Mouse (Mus musculus) C2C12 (cell line): ENCODE data around the gene Kalrn. TPM values are rescaled to one million over a fixed set of nuclear protein-coding genes. Genes with fewer than 3 reads are reported as not detected.

Experiments used
- H3K27me3 ChIP-seq: one replicate; pipeline ENCODE4 v1.6.1; 2011; ENCODE audit not compliant: control insufficient read depth, insufficient read depth, insufficient read length
- H3K36me3 ChIP-seq: one replicate; pipeline ENCODE4 v1.6.1; 2011; ENCODE audit not compliant: control insufficient read depth, insufficient read depth
- H3K4me3 ChIP-seq: one replicate; pipeline ENCODE4 v1.5.1; 2011; ENCODE audit warnings: mild to moderate bottlenecking, control low read depth; ENCODE audit not compliant: poor library complexity, insufficient read depth, severe bottlenecking
- H3K79me2 ChIP-seq: one replicate; pipeline ENCODE4 v1.6.1; 2011; ENCODE audit not compliant: control insufficient read depth, insufficient read depth
- H3K79me3 ChIP-seq: one replicate; pipeline ENCODE4 v1.6.1; 2011; ENCODE audit warnings: low read depth, control low read depth
- H3ac ChIP-seq: one replicate; pipeline ENCODE3; 2011; ENCODE audit warnings: low read depth; ENCODE audit not compliant: control insufficient read depth, insufficient read length
- CEBPB ChIP-seq: IDR thresholded peaks from one replicate; pipeline ENCODE4 v1.6.1; 2011; ENCODE audit warnings: low read depth, mild to moderate bottlenecking, control low read depth, moderate library complexity
- CTCF ChIP-seq: IDR thresholded peaks from one replicate; pipeline ENCODE4 v1.5.1; 2011; ENCODE audit not compliant: control insufficient read depth, insufficient read depth, insufficient read length
- FOSL1 ChIP-seq: IDR thresholded peaks from one replicate; pipeline ENCODE4 v1.8.0; 2011; ENCODE audit warnings: mild to moderate bottlenecking, low read length; ENCODE audit not compliant: poor library complexity, insufficient read depth, severe bottlenecking
- MAX ChIP-seq: IDR thresholded peaks from one replicate; pipeline ENCODE4 v1.6.1; 2011; ENCODE audit warnings: mild to moderate bottlenecking, control low read depth
- MYOD1 ChIP-seq: IDR thresholded peaks from one replicate; pipeline ENCODE4 v1.6.1; 2011; ENCODE audit warnings: low read depth; ENCODE audit not compliant: control insufficient read depth, insufficient read length
- MYOG ChIP-seq: IDR thresholded peaks from one replicate; pipeline ENCODE4 v1.6.1; 2011; ENCODE audit not compliant: control insufficient read depth, insufficient read length; ENCODE audit errors: extremely low read depth
- USF1 ChIP-seq: IDR thresholded peaks from one replicate; pipeline ENCODE4 v1.6.1; 2011; ENCODE audit warnings: low read depth, mild to moderate bottlenecking, control low read depth, moderate library complexity
- polyA plus RNA-seq: library from polyadenylated mRNA; unstranded; fragments of >200 nt; fragmentation: generic; extraction: Trizol; gene quantifications from one replicate; pipeline ENCODE4 v1.2.1, GENCODE M21; 2012; ENCODE audit warnings: missing spikeins

Gene Kalrn
- polyA plus RNA-seq, 1 experiment: 8.6 TPM

DNA sequence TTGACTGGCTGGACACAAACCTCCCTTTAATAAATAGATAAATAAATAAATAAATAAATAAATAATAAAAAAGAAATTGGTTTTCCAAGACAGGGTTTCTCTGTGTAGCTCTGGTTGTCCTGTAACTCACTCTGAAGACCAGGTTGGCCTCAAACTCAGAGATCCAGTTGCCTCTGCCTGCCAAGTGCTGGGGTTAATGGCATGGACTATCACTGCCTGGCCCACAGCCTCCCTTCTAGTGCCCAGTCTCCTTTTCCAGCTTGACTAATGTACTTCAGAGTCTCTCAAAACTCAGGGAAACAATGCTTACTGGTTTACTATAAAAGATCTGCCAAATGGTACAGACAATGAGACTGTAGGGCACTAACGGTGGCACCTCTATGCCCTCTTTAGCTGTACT is 511.7 kb downstream of the Kalrn start:
- no peak for TF ChIP-seq CEBPB
- Histone ChIP-seq H3K79me3 (no peaks in the 10 kb centered on the region), H3K79me2 (no peaks in the 10 kb centered on the region), H3K36me3 (no peaks in the 10 kb centered on the region), H3ac (no peak overlapping the region), H3K27me3 (no peaks in the 10 kb centered on the region), H3K4me3 (no peak overlapping the region)

- H3K79me2 ChIP-seq: no peaks in the 10 kb centered on the region
- TF ChIP-seq MYOG (no peak), USF1 (no peak), MYOD1 (no peak), CTCF (no peak), CEBPB (no peak), FOSL1 (no peak), MAX (no peak)
- no peak overlapping the region for H3K4me3 ChIP-seq
- H3K36me3 ChIP-seq: no peaks in the 10 kb centered on the region
- no peaks in the 10 kb centered on the region for H3K79me3 ChIP-seq
- H3K27me3 ChIP-seq: no peaks in the 10 kb centered on the region
- H3ac ChIP-seq: no peak overlapping the region
Measured at GRCm38 (mm10) chr16:34058611-34059010, 514.7 kb downstream of the Kalrn start.

GRCm38 (mm10) chr16:34057464-34057863 is 515.9 kb downstream of the Kalrn start:
- TF ChIP-seq CEBPB: no peak
- TF ChIP-seq FOSL1: no peak
- no peak for TF ChIP-seq USF1
- TF ChIP-seq MYOG: no peak
- TF ChIP-seq MYOD1: no peak
- TF ChIP-seq CTCF: no peak
- TF ChIP-seq MAX: no peak
- H3K79me3 ChIP-seq: no peaks in the 10 kb centered on the region
- no peaks in the 10 kb centered on the region for H3K36me3 ChIP-seq
- no peak overlapping the region for H3K4me3 ChIP-seq
- no peaks in the 10 kb centered on the region for H3K79me2 ChIP-seq
- H3K27me3 ChIP-seq: no peaks in the 10 kb centered on the region
- H3ac ChIP-seq: no peak overlapping the region

GRCm38 (mm10) chr16:34056418-34057111 is 516.8 kb downstream of the Kalrn start:
- no peaks in the 10 kb centered on the region for H3K27me3 ChIP-seq
- H3K79me3 ChIP-seq: no peaks in the 10 kb centered on the region
- H3K79me2 ChIP-seq: no peaks in the 10 kb centered on the region
- H3K36me3 ChIP-seq: no peaks in the 10 kb centered on the region
- H3K4me3 ChIP-seq: no peak overlapping the region
- H3ac ChIP-seq: no peak overlapping the region
- no peak for TF ChIP-seq USF1
- no peak for TF ChIP-seq MYOG
- TF ChIP-seq CEBPB: no peak
- TF ChIP-seq MYOD1: no peak

DNA sequence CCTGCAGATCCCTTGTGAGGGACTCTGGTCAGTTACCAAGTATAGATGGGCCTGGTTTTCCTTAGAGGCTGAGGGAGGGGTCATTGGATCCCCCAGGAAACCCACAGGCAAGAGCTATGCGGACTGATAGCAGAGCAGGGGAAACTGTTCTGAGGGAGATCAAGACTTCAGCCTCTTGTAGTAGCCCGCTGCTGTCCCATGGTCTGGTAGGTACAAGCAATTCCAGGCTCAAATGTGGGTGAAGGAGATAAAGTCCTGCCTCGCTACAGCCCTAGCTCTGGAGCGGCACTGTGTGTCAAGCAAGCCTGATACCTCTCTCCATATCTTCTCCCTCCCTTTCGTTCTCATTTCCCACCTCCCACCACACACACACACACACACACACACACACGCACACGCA is 523.2 kb downstream of the Kalrn start:
- H3K36me3 ChIP-seq: no peaks in the 10 kb centered on the region
- H3K27me3 ChIP-seq: no peaks in the 10 kb centered on the region
- H3K4me3 ChIP-seq: no peak overlapping the region
- H3K79me3 ChIP-seq: no peaks in the 10 kb centered on the region
- no peaks in the 10 kb centered on the region for H3K79me2 ChIP-seq
- no peak for TF ChIP-seq MAX
- no peak for TF ChIP-seq FOSL1
- TF ChIP-seq USF1: no peak
- no peak for TF ChIP-seq MYOD1
- TF ChIP-seq MYOG: no peak
- TF ChIP-seq CTCF: no peak
- TF ChIP-seq CEBPB: no peak
- no peak overlapping the region for H3ac ChIP-seq

DNA sequence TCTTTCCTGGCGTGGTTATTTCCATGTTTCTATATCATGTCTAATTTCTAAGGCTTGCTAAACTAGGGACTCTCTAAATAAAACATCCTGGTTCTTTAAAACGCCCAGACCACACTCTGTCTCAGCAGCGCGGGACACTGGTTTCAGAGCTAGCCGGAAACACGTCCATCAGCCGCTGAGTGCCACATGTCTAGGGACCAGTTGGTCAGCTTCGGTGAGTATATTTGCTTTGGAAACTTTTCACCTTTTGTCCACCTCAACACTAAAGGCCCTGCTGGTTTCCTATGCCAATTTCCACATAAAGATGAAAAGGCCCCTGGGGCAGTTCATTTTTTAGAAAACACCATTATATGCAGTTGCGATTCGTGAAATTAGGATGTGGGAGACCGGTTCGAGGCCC is 524.0 kb downstream of the Kalrn start:
- Histone ChIP-seq H3K79me2 (no peaks in the 10 kb centered on the region), H3ac (no peak overlapping the region), H3K4me3 (no peak overlapping the region), H3K79me3 (no peaks in the 10 kb centered on the region), H3K27me3 (no peaks in the 10 kb centered on the region), H3K36me3 (no peaks in the 10 kb centered on the region)
- TF ChIP-seq USF1: no peak
- no peak for TF ChIP-seq CTCF
- TF ChIP-seq CEBPB: no peak
- no peak for TF ChIP-seq MAX
- TF ChIP-seq MYOG: no peak
- TF ChIP-seq FOSL1: no peak
- TF ChIP-seq MYOD1: no peak
